Mouse (Mus musculus) olfactory bulb, adult 2 months (tissue): ENCODE data around the gene Peg10. TPM values are rescaled to one million over a fixed set of nuclear protein-coding genes. Genes with fewer than 3 reads are reported as not detected.
"Not testable (repeated sequence)": the region's sequence is repeated elsewhere in the genome, so short reads cannot be mapped to it uniquely, and the experiment has no call there.

Source experiments
- H3K27ac ChIP-seq: fragments of 200-500 bp; 2 replicates; pipeline ENCODE4 v1.5.1; 2012; ENCODE audit warnings: low read depth, low read length; ENCODE audit not compliant: insufficient read depth
- H3K4me1 ChIP-seq: fragments of 200-500 bp; 2 replicates; pipeline ENCODE4 v1.6.1; 2012; ENCODE audit warnings: low read length; ENCODE audit not compliant: control insufficient read depth, insufficient read depth
- H3K4me3 ChIP-seq: fragments of 200-500 bp; 2 replicates; pipeline ENCODE4 v1.5.1; 2012; ENCODE audit warnings: mild to moderate bottlenecking, low read depth, low read length, moderate library complexity; ENCODE audit not compliant: insufficient read depth
- CTCF ChIP-seq: fragments of 200-500 bp; IDR thresholded peaks from 2 replicates; pipeline ENCODE4 v1.5.1; 2012; ENCODE audit warnings: low read depth, mild to moderate bottlenecking, low read length, moderate library complexity; ENCODE audit not compliant: insufficient read depth
- POLR2A ChIP-seq: fragments of 200-500 bp; IDR thresholded peaks from 2 replicates; pipeline ENCODE4 v1.6.1; 2012; ENCODE audit warnings: mild to moderate bottlenecking, low read depth, low read length, moderate library complexity; ENCODE audit not compliant: insufficient read depth
- WGBS: fragments of 180-500 bp; shearing (Covaris S2); methylation state at CpG from one replicate; pipeline ENCODE4 v1.1.7; 2018; 5-methylcytosine and 5-hydroxymethylcytosine counted together
- polyA plus RNA-seq: library from polyadenylated mRNA; stranded (reverse); fragments of >200 nt; gene quantifications from 2 replicates; pipeline ENCODE4 v1.2.4, GENCODE M21; 2012; ENCODE audit warnings: low replicate concordance; ENCODE audit not compliant: missing spikeins, insufficient read depth, insufficient read length

Gene Peg10
- polyA plus RNA-seq, 1 experiment: not detected

DNA sequence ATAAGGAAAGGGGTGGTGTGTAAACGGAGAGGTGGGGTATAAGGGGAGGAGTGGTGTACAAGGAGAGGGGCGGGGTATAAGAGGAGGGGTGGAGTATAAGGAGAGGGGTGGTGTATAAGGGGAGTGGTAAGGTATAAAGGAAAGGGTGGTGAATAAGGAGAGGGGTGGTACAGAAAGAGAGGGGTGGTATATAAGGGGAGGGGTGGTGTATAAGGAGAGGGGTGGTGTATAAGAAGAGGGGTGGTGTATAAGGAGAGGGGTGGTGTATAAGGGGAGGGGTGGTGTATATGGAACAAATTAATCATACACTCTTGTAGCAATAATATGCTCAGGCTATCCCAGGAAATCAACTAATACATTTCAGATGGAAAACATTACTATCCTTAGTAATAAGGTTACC, 15.1 kb downstream of the Peg10 start:
- no peak overlapping the region for H3K4me3 ChIP-seq
- no peaks in the 10 kb centered on the region for H3K4me1 ChIP-seq
- TF ChIP-seq POLR2A: no peak
- TF ChIP-seq CTCF: no peak
- no peak overlapping the region for H3K27ac ChIP-seq
- WGBS: 43% methylated on average over 2 of the region's 2 CpGs

DNA sequence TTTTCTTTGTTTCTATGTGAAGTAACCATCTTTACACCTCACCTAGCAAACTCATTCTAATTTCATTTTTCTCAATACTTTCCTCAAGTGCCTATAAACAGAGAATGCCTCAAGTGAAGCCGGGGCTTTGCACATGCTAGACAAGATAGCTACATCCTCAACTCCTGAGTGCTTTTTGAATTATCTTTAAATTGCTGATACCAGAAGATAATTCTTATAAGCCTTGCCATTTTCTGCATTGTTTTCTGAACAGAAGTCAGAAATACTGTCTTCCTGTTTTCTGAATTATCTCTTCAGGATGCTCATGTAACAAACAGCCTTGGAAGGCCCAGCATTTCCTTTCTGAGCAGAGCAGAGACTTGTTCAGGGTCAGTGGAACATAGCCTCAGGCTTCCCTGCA, 49.2 kb downstream of the Peg10 start:
- WGBS: 98% methylated on average over 1 of the region's 1 CpGs
- TF ChIP-seq CTCF: no peak
- TF ChIP-seq POLR2A: no peak
- Histone ChIP-seq H3K27ac (no peak overlapping the region), H3K4me3 (no peak overlapping the region), H3K4me1 (no peaks in the 10 kb centered on the region)

DNA sequence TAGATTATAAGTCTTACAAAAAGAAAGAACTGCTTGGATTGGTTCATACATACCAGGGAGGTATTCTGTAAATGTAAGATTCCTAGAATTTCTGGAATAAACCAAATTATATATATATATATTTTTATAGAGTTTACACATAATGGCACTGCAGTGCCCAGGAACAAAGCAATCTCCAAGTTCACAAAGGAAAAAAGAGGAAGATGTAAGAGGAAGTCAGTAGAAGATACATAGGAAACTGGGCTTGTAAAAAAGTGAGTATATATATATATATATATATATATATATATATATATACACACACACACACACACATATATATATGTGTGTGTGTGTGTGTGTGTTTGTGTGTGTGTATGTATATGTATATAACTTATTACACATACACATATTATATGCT, 50.2 kb downstream of the Peg10 start:
- not testable (repeated sequence) for H3K4me3 ChIP-seq, H3K27ac ChIP-seq, H3K4me1 ChIP-seq

DNA sequence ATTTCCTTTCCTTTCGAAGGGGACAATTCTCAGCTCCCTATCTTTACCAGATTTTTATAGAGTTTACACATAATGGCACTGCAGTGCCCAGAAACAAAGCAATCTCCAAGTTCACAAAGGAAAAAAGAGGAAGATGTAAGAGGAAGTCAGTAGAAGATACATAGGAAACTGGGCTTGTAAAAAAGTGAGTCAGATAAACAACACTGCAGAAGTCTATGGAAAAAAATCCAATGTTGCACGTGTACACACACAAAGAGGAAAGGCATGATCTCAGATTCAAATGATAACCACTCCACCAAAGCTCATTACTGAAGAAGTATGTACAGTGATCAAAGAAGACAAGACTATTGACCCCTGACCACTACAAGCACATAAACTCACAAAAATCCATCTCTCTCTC, 51.3 kb downstream of the Peg10 start:
- Histone ChIP-seq H3K4me1 (no peaks in the 10 kb centered on the region), H3K4me3 (no peak overlapping the region), H3K27ac (no peak overlapping the region)
- WGBS: 50% methylated on average over 2 of the region's 2 CpGs
- TF ChIP-seq POLR2A: no peak
- TF ChIP-seq CTCF: no peak

DNA sequence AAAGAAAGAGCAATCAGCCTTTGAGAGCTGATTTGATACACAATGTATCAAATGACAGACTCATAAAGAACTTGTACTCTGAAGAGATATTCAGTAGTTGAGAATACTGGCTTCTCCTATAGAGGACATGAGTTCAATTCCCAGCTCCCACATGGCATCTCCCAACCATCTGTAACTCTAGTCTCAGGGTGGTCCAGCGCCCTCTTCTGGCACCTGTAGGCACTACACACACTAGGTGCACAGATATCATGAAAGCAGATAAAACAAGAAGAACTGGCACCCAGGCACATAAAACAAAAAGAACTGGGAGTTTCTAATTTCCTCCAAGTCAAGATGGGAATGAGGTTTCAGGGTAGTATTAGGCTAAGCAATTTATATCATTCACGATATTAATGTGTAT, 52.3 kb downstream of the Peg10 start:
- no peaks in the 10 kb centered on the region for H3K4me1 ChIP-seq
- 76% methylated on average over 2 of the region's 2 CpGs for WGBS
- no peak overlapping the region for H3K27ac ChIP-seq
- no peak for TF ChIP-seq CTCF
- TF ChIP-seq POLR2A: no peak
- no peak overlapping the region for H3K4me3 ChIP-seq

DNA sequence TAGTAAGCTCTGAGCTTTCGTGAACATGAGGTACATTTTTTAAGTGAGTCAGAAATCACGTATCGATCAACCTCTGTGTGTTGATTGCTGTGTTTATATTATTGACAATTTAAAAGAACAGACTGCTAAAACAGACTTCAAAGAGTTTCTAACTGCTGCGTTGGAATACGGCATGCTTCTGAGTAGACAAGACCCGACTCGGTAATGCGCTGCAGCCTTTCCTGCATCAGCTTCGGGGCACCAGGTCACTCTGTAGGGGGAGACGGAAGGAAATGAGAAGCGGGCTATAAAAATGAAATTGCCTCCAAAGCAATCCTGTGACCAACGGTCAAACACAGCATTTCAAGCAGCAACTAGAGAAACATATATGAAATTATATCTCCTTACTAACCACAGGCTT, 59.9 kb downstream of the Peg10 start:
- H3K4me1 ChIP-seq: no peaks in the 10 kb centered on the region
- no peak overlapping the region for H3K27ac ChIP-seq
- TF ChIP-seq CTCF (no peak), POLR2A (no peak)
- 80% methylated on average over 12 of the region's 12 CpGs for WGBS
- no peak overlapping the region for H3K4me3 ChIP-seq

Other genes starting within 250 kb of the Peg10 start
- gene Col1a2, start 242.5 kb upstream of the Peg10 start, polyA plus RNA-seq: not detected in 2 replicates
- gene Casd1, start 146.5 kb upstream of the Peg10 start, polyA plus RNA-seq: not detected in 2 replicates
- gene Sgce, start 99 bp upstream of the Peg10 start, polyA plus RNA-seq: not detected in 2 replicates
- gene Ppp1r9a, start 155.6 kb downstream of the Peg10 start, polyA plus RNA-seq: 308 TPM in 1 of 2 replicates, not detected in the other